Mouse (Mus musculus) frontal cortex, postnatal 25 days (tissue): ENCODE data around the gene Mbtps1.
A peak's percentile ranks its signal among the peaks of the same experiment; 100 is the strongest.

ENCODE experiments used
- DNase-seq, 2 experiments: peaks; one replicate each; pipeline ENCODE4 v3.0.0; 2022; ENCODE audit warnings: low spot score in 2 of 2

Mbtps1 gene

GRCm38 (mm10) chr8:119557821-119558602 is 523 bp downstream of the Mbtps1 start:
- DNase-seq: no peak

DNA sequence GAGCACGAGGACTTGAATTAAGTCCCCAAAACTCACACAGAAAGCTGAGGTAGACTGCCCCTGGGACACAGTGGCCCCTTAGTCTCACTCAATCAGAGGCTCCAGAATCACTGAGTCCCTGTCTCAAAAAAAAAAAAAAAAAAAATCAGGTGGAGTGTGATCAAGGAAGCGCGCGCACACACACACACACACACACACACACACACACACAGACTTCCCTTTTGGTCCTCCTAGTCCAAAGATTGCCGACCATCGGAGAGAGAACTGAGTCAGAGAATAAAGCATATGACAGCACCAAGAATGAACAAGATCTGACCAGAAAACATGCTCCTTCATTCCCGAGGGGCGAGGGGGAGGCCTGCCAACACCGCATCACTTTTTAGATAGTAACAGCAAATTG is 1.4 kb downstream of the Mbtps1 start:
- DNase-seq: no peak

DNA sequence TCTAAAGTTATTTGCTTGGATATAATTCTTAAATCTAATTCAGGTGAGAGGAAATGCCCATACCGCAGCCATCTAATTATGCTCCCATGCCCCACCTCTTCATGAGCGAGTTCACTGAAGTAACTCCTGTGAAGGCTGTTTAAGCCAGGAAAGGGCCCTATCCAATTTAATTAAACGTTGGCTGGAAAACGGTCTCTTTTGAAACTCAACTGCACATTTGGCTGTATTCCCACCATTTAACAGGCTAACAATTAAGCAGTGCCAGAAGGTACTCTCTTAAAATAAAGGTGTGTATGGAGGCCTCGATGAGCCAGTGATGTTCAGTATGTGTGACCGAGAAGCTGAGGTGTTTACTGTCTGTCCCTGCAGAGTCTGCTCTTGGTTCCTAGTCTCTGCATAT is 2.7 kb downstream of the Mbtps1 start:
- DNase-seq: no peak

GRCm38 (mm10) chr8:119552967-119553366 is 5.6 kb downstream of the Mbtps1 start:
- no peak for DNase-seq

DNA sequence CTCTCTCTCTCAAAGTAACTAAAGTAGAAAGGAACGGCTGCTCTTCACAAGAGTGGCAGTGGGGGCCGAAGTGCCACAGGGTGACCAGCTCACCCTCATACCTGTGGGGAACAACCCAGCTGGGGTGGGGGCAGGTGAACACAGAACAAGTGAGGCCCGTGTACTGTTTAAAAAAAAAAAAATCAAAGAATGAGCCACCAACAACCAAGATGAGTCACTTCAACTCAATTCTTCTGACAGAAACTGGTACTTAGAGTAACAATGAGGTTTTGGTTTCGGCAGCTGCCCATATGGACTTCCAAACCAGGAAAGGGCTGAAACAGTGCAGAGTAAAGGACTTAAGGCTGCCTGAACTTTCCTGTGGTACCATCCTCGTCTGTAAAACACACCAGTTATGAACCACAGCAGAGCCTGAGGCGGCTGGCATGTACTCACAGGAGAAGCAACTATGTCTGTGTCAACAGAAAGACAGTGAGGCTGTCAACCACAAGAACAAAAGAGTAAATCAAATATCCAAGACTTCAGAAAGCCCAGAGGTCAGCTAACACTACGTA is 9.9 kb downstream of the Mbtps1 start:
- DNase-seq: no peak

DNA sequence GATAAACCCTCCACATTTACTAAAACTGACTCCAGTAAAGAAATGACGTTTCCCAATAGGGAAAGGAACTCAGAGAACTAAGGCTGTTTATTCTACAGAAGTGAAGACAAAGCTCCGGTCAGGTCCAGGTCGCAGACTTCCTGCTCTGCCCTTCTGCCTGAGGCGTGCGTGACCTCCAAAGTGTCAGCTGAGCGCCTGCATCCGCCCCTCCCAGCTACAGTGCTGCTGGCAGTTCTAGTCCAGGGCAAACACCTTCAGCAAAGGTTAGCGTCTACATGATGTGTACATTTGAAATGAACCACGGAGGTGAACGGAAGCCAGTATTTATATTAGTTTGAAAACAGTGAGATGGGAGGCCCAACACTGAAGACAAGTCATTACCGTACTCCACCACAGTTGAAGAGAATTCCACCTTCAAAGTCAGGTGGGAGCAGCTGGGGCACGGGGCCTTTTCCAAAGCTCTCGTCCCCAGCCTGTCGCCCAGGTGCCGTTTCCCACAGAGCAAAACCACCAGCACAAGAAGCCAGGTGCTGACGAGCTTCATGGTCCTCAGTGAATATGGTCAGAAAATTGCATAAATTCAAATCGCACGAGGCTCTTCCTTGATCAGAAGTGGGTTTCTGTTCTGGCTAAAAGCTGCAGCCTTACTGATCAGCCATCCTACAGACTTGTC is 11.4 kb downstream of the Mbtps1 start:
- DNase-seq: no peak

GRCm38 (mm10) chr8:119545791-119546190 is 12.7 kb downstream of the Mbtps1 start:
- DNase-seq: no peak

GRCm38 (mm10) chr8:119545180-119545579 is 13.4 kb downstream of the Mbtps1 start:
- no peak for DNase-seq

GRCm38 (mm10) chr8:119544606-119545005 is 13.9 kb downstream of the Mbtps1 start:
- DNase-seq: no peak

DNA sequence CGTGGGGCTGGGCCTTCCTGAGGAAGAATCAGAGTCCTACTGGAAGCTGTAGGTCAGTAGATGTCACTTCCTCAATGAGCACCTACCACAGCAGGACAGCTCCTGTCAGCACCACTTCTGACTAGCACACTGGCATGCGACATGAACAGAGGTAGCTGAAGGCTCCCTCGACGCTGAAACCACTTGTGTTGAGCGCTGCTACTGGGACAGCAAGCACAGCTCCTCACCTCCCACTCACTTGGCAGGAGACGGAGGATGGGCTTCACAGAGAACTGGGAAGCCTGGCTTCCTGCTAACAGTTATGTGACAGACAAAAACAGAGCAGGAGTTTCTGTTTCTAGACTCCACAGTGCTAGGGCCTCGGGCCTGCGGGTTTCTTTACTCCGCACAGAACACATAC is 26.6 kb downstream of the Mbtps1 start:
- peak; percentile 17 to 35 for DNase-seq

GRCm38 (mm10) chr8:119531397-119531796 is 27.1 kb downstream of the Mbtps1 start:
- no peak for DNase-seq

- DNase-seq: no peak
These were observed 27.6 kb downstream of the Mbtps1 start for GRCm38 (mm10) chr8:119530937-119531336.

DNA sequence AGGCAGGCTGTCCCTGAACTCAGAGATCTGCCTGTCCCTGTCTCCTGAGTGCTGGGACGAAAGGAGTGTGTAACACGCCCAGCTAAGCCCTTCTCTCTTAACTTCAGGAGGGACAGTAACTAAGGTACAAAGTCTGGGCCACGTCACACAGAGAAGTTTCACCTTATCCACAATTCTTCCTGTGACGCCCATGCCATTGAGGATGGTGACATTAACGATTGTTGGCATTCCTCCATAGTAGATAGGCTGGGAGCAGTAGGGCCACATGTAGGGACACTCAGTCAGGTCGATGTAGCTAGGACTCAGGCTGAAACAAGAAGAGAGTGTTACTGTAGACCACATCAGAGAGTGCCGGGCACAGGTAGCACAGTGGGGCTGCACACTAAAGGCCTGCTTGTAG is 29.8 kb downstream of the Mbtps1 start:
- DNase-seq: no peak

DNA sequence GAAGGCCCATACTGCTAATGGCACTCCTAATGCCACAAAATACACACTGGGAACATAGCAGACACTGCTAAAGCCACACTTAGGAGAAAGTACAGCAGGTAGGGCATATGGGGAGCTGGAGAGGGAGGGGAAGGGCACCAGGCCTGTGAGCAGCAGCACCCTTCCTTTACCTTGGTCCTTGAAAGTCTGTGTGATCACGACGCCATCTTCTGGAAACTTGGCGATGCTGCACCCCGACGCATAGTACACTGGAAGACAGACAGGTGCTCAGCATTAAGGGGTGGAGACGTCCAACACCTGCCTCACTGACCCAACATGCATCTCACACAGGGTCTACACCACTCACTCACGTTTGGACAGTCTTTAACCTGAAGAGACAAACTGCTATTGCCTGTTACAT is 38.4 kb downstream of the Mbtps1 start:
- DNase-seq: no peak

- DNase-seq: no peak
These were observed 41.9 kb downstream of the Mbtps1 start for GRCm38 (mm10) chr8:119516674-119517073.

DNA sequence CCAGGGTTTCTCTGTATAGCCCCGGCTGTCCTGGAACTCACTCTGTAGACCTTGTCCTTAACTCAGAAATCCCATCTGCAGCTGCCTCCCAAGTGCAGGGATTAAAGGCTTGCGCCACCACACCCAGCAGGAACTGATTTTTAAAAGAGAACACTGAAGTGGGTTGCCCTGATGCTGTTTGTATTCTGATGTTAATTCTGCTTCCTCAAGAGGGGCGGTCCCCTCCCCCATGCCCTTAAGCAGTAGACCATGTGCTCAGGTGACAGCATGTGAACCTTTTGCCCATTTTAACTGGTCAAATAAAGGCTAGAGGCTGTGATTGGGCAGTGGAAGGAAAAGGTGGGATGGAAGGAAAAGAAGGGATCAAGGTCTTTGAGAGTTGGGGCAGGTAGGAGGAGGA is 42.8 kb downstream of the Mbtps1 start:
- no peak for DNase-seq

GRCm38 (mm10) chr8:119514940-119515339 is 43.6 kb downstream of the Mbtps1 start:
- no peak for DNase-seq

- no peak for DNase-seq
These were observed 45.1 kb downstream of the Mbtps1 start for GRCm38 (mm10) chr8:119513405-119513804.

DNA sequence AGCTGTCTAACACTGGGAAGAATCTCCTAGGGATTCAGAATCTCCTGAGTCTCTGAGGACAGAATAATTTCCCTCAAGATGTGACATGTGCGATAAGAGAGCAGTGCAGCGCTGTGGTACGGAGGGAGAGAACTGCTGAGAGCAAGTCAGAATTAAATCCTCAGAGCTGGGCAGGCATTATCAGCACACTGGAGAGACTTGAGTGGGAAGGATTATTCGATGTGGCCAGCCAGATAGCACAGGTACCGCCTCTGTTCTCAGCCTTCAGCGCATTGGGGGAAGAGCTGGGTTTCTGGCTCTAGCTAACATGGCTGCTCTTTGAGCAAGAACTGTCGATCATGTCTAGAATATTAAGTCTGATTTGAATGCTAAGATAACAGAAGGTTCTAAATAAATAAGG is 46.8 kb downstream of the Mbtps1 start:
- no peak for DNase-seq

DNA sequence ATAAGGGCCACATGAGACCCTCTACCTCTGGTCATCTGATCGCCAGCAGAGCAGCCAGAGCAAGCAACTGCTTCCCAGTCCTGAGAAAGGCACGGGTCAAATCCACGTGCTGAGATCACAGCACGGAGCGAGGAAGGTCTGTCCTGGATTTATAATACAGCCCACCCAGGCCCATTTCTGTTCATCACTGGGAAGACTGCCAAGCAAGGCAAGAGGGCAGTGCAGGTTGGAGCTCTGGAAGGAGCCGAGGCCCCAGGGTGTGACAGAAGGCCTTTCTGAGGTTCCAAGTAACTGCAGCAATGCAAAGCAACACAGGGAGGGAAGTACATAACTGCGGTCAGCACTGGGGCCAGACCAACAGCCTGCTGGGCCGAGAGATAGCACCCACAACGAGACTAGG is 48.1 kb downstream of the Mbtps1 start:
- no peak for DNase-seq

GRCm38 (mm10) chr8:119506106-119506505 is 52.4 kb downstream of the Mbtps1 start:
- no peak for DNase-seq

- no peak for DNase-seq
These were observed 53.0 kb downstream of the Mbtps1 start for GRCm38 (mm10) chr8:119505488-119505887.

DNA sequence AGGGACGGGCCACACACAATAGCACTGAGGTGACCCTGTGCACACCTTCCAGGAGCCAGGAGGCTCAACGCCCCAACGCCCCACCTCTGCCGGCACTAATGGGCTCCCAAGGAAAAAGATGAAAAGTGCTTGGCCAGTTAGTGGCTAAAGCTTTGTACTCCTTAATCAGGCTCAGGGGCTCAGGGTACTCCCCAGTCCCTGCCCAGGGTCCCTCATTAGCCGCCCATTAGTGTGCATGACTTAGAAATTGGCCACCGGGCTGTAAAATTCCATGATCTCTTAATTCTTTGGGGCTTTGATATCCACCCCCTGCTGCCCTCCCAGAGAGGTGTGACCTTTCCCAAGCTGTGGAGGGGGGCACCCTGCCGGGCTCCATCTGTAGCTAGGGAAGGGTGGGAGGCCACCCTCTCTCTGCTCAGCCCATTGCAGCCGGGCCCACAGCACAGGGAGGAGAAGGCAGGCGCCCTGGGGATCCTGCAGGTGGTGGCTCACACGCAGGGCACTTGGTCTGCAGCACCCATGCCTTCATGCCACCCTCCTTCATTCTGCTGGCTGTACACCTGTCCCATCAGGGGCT is 55.3 kb downstream of the Mbtps1 start:
- DNase-seq: no peak
